Mouse (Mus musculus) limb, embryonic 12.5 days (tissue): Measurements from ENCODE around the gene Hs3st6. TPM values are rescaled to one million over a fixed set of nuclear protein-coding genes. Genes with fewer than 3 reads are reported as not detected.

Experiments
- ATAC-seq: fragments of 200-750 bp; cut with Nextera tagmentation; 2 replicates; pipeline ENCODE4 v1.8.0; 2017; ENCODE audit warnings: low read depth, moderate TSS enrichment; ENCODE audit not compliant: insufficient number of reproducible peaks, insufficient read depth, low FRiP score, low TSS enrichment
- H3K27ac ChIP-seq: fragments of 300-500 bp; sonication (generic); 2 replicates; pipeline ENCODE4 v1.5.1; 2016; ENCODE audit warnings: mild to moderate bottlenecking, moderate library complexity
- H3K27me3 ChIP-seq: fragments of 300-500 bp; sonication (generic); 2 replicates; pipeline ENCODE4 v1.6.1; 2016; ENCODE audit warnings: mild to moderate bottlenecking, moderate library complexity
- H3K36me3 ChIP-seq: fragments of 300-500 bp; sonication (generic); 2 replicates; pipeline ENCODE4 v1.6.1; 2016; ENCODE audit warnings: mild to moderate bottlenecking, moderate library complexity
- H3K4me1 ChIP-seq: fragments of 300-500 bp; sonication (generic); replicated peaks from 2 replicates; pipeline ENCODE4 v1.6.1; 2016
- H3K4me2 ChIP-seq: fragments of 300-500 bp; sonication (generic); 2 replicates; pipeline ENCODE4 v1.6.1; 2016; ENCODE audit warnings: mild to moderate bottlenecking, moderate library complexity
- H3K4me3 ChIP-seq: fragments of 300-500 bp; sonication (generic); replicated peaks from 2 replicates; pipeline ENCODE4 v1.5.1; 2016; ENCODE audit warnings: mild to moderate bottlenecking
- H3K9ac ChIP-seq: fragments of 300-500 bp; sonication (generic); replicated peaks from 2 replicates; pipeline ENCODE4 v1.6.1; 2016; ENCODE audit warnings: mild to moderate bottlenecking, moderate library complexity
- H3K9me3 ChIP-seq: fragments of 300-500 bp; sonication (generic); 2 replicates; pipeline ENCODE4 v1.6.1; 2016; ENCODE audit warnings: mild to moderate bottlenecking, moderate library complexity
- WGBS: fragments of 180-500 bp; shearing (Covaris S2); methylation state at CpG from one replicate; pipeline ENCODE4 v1.1.7; 2016; 5-methylcytosine and 5-hydroxymethylcytosine counted together
- polyA plus RNA-seq: library from polyadenylated mRNA; unstranded; fragments of >200 nt; fragmentation: Nextera tagmentation; extraction: Ambion mirVana; gene quantifications from 2 replicates; pipeline ENCODE4 v1.2.1, GENCODE M21; 2016

Hs3st6 gene
- polyA plus RNA-seq, 1 experiment from 2014 or later, result 2.7 TPM

DNA sequence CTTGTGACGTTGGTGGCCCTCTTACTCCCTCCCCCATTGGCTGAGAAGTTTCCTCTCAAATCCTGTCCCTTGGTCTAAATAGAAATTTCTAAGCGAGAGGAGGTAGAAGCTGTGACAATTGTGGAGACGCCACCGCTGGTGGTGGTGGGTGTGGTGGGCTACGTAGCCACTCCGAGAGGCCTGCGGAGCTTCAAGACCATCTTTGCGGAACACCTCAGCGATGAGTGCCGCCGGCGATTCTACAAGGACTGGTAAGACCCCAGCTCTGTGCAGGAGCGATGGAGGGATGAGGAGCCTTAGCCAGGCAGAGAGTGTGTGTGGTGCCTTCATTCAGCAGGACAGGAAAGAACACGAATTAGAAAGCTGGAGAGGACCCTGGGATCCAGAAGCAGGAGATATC, 22.0 kb upstream of the Hs3st6 start:
- ATAC-seq, result no peak
- WGBS, result 81% methylated on average over 14 of the region's 14 CpGs
- H3K9ac ChIP-seq, result no peak overlapping the region
- H3K27ac ChIP-seq, result no peak overlapping the region
- no peak overlapping the region for H3K4me2 ChIP-seq
- H3K27me3 ChIP-seq, result peaks cover 14% of the 10 kb centered on the region; the same call in 1 of the 2 replicates
- no peaks in the 10 kb centered on the region for H3K36me3 ChIP-seq
- H3K4me1 ChIP-seq, result no peaks in the 10 kb centered on the region
- H3K9me3 ChIP-seq, result no peaks in the 10 kb centered on the region
- H3K4me3 ChIP-seq, result no peak overlapping the region

DNA sequence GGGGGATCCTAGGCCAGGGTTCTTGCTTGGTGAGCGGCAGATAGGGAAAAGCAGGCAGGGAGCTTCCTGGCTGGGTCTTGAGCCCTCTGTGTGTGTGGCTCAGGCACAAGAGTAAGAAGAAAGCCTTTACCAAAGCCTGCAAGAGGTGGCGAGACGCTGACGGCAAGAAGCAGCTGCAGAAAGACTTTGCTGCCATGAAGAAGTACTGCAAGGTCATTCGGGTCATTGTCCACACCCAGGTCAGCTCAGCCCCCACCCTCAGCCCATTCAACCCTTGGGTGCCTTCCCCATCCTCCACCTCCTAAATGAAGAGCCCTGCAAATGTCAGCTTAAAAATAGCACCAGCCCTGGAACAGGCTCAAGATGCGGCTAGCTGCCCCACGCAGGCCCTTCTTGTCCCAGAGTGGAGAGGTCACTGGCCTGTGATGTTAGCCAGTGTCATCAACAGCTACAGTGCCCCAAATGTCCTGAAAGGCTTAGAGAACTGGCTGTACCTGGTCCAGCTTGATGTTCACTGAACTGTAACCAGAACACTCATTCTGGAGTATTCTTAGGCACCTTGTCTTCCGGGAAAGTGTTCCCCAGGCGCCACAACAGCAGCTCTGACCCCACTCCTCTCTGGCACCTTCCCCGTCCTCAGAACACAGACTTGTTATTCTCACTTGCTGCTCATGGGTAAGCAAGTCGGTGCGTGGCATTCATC, 20.4 kb upstream of the Hs3st6 start:
- no peak for ATAC-seq

DNA sequence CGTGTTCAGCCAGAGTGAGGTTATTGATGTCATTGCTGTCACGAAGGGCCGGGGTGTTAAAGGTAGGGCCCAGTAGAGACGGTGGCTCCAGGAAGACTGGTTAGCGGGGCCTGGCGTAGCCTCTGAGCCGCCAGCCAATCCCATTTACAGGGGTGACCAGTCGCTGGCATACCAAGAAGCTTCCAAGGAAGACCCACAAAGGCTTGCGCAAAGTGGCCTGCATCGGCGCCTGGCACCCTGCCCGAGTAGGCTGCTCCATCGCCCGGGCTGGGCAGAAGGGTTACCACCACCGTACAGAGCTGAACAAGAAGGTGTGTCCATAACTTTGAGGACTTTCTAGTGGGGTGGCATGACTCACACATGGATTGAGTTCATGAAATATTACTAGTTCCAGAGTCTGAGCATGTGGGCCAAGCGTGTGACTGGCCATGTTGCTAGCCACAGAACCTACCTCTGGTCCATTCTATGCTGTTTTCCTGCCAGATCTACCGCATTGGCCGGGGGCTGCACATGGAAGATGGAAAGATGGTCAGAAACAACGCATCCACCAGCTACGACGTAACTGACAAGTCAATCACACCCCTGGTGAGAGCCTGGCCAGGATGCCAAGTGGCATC, 19.2 kb upstream of the Hs3st6 start:
- no peak for ATAC-seq
- WGBS, result 90% methylated on average over 21 of the region's 21 CpGs
- no peak overlapping the region for H3K27ac ChIP-seq
- peak overlapping the region; percentile 34; the same call in 1 of the 2 replicates for H3K9ac ChIP-seq
- no peak overlapping the region for H3K4me2 ChIP-seq
- no peaks in the 10 kb centered on the region for H3K36me3 ChIP-seq
- H3K27me3 ChIP-seq, result peaks cover 13% of the 10 kb centered on the region; the same call in 1 of the 2 replicates
- H3K4me3 ChIP-seq, result no peak overlapping the region
- H3K4me1 ChIP-seq, result peaks cover 10% of the 10 kb centered on the region
- H3K9me3 ChIP-seq, result no peaks in the 10 kb centered on the region

More for the DNA sequence above, 20.4 kb upstream of the Hs3st6 start:
- WGBS, result 79% methylated on average over 12 of the region's 12 CpGs
- H3K36me3 ChIP-seq, result no peaks in the 10 kb centered on the region
- peaks cover 6% of the 10 kb centered on the region for H3K4me1 ChIP-seq
- H3K27ac ChIP-seq, result no peak overlapping the region
- H3K27me3 ChIP-seq, result peaks cover 14% of the 10 kb centered on the region; the same call in 1 of the 2 replicates
- no peak overlapping the region for H3K9ac ChIP-seq
- no peak overlapping the region for H3K4me3 ChIP-seq
- no peak overlapping the region for H3K4me2 ChIP-seq
- H3K9me3 ChIP-seq, result no peaks in the 10 kb centered on the region

DNA sequence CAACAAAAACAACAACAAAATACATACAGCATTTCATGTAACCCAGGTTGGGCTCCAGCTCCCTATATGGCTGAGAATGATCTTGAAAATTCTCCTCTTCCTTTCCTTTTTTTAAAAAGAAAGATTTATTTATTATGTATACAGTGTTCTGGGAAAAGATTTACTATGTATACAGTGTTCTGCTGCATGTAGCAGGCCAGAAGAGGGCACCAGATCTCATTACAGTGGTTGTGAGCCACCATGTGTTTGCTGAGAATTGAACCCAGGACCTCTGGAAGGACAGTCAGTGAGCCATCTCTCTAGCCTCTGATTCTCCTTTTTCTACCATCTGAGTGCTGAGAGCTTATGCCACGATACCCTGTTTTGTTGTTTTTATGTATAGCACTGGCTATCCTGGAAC, 18.3 kb upstream of the Hs3st6 start:
- 0 out of 2 replicates have a peak, but pooled peaks cover 1% of the 10 kb centered on the region for H3K36me3 ChIP-seq
- H3K4me3 ChIP-seq, result no peak overlapping the region
- no peak overlapping the region for H3K9ac ChIP-seq
- H3K9me3 ChIP-seq, result no peaks in the 10 kb centered on the region
- H3K27me3 ChIP-seq, result 0 out of 2 replicates have a peak, but pooled peaks cover 11% of the 10 kb centered on the region
- H3K4me1 ChIP-seq, result peaks cover 10% of the 10 kb centered on the region
- H3K4me2 ChIP-seq, result no peak overlapping the region
- ATAC-seq, result no peak
- WGBS, result 76% methylated on average over 1 of the region's 1 CpGs
- no peak overlapping the region for H3K27ac ChIP-seq

DNA sequence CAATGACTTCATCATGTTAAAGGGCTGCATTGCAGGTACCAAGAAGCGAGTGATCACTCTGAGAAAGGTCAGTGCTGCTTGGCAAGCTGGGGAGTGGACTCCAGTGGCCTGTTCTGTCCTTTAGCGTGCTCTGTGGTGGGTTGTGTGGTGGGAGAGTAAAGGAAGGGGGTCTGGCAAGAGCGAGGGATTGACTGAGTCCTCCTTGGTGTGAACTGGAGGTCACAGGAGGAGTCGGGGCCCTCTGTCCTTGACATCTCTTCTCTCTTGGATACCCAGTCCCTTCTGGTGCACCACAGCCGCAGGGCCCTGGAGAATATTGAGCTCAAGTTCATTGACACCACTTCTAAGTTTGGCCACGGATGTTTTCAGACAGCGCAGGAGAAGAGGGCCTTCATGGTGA, 17.3 kb upstream of the Hs3st6 start:
- 0 out of 2 replicates have a peak, but pooled peaks cover 11% of the 10 kb centered on the region for H3K27me3 ChIP-seq
- no peak overlapping the region for H3K4me3 ChIP-seq
- 90% methylated on average over 7 of the region's 7 CpGs for WGBS
- H3K4me1 ChIP-seq, result peaks cover 10% of the 10 kb centered on the region
- H3K9ac ChIP-seq, result no peak overlapping the region
- no peaks in the 10 kb centered on the region for H3K9me3 ChIP-seq
- H3K27ac ChIP-seq, result no peak overlapping the region
- no peak for ATAC-seq
- H3K36me3 ChIP-seq, result peaks cover 10% of the 10 kb centered on the region; the same call in 1 of the 2 replicates
- H3K4me2 ChIP-seq, result no peak overlapping the region

DNA sequence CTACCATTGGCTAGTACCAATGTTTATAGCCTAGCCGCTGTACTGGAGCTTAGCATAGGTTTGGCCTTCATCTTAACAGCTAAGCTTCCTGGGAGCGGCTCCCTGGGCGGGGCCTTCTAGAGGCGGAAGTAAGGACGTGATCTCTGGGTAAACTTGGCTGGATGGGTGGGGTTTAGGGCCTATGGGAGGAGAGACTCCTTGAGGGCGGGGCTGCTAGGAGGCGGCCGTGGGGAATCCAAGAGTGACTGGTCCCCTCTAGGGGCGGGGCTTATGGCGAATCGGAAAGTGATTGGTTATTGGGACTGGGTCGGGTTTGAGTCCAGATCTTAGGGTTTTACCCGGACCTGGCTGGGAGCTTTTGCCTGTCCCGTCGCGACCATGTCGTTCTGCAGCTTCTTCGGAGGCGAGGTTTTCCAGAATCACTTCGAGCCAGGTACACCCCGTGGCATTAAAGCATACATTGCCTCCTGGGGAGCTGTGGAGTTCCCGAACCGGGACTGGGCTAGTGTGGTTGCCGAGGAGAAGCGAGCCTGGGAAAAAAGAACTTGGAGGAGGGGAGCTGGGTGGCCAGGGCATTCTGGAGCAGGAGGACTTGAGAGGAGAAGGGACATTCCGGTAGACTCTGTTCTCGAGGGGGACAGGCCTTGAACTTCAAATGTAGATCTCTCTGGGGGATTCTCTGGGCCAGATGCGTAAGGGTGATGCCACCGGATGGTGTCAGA, 16.3 kb upstream of the Hs3st6 start, which contains the start of gene Msrb1:
Msrb1 (plus strand) TSS at position 313 of the 722 bp plus-strand sequence.
- peaks cover 10% of the 10 kb centered on the region for H3K4me1 ChIP-seq
- H3K4me3 ChIP-seq, result peak within 1 kb of the TSS; percentile 64
- WGBS, result 2% methylated on average over 29 of the region's 29 CpGs
- peak within 1 kb of the TSS; percentile 73 for H3K9ac ChIP-seq
- H3K27me3 ChIP-seq, result 0 out of 2 replicates have a peak, but pooled peaks cover 11% of the 10 kb centered on the region
- H3K4me2 ChIP-seq, result peak within 1 kb of the TSS; percentile 91
- H3K9me3 ChIP-seq, result no peaks in the 10 kb centered on the region
- peak; percentile 94 for ATAC-seq
- peak within 1 kb of the TSS; percentile 62; the same call in 1 of the 2 replicates for H3K27ac ChIP-seq
- H3K36me3 ChIP-seq, result peaks cover 16% of the 10 kb centered on the region; the same call in 1 of the 2 replicates

DNA sequence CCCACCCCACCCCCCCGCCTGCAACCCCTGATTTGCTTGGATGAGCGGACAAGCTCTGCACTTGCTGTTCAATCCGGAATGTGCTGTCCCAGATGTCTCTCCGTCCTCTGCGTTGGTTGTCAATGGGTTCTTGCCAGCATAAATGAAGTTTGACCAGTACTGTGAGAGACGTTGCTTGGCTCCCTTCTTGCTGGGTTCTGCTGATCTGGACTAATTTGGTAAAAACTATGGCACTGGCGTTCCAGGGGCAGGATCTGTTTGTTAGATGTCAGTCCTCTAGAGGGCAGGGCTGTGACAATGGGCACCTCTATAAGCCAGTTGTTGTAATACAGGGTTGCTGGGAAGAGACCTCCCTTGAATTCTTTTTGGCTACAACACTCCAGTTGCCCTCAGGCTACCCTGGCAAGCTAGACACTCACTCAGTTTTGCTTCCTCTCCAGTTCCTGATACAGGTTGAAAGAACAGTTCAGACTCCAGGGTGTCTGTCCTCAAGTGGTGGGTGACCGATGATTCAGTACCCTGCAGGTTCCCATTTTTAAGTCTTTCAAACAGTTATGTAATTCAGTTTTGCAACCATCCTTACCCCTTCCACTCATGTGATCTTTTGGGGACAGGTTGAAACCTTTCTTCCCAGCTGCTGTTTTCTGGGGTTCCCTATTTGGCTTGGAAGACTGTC, 15.5 kb upstream of the Hs3st6 start:
- ATAC-seq, result no peak
- Histone ChIP-seq H3K9me3 (no peaks in the 10 kb centered on the region), H3K9ac (peak overlapping the region; percentile 73; the same call in 1 of the 2 replicates), H3K27ac (no peak overlapping the region), H3K4me1 (peaks cover 10% of the 10 kb centered on the region), H3K36me3 (peaks cover 23% of the 10 kb centered on the region; the same call in 1 of the 2 replicates), H3K27me3 (0 out of 2 replicates have a peak, but pooled peaks cover 3% of the 10 kb centered on the region), H3K4me2 (peak overlapping the region; percentile 91), H3K4me3 (peak overlapping the region; percentile 64)
- 26% methylated on average over 8 of the region's 8 CpGs for WGBS

DNA sequence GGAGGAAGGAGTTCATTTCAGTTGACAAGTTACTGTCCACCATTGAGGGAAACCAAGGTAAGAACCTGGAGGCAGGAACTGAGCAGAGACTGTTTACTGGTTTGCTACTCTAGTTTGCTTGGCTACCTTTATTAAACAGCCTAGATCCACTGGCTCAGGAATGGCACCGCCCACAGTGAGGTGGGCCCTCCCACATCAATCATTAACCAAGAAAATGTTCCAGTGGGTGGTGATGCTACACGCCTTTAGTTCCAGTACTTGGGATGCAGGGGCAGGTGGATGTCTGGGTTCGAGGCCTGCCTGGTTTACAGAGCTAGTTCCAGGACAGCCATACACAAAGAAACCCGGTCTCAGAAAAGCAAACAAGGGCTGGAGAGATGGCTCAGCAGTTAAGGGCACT, 14.6 kb upstream of the Hs3st6 start:
- Histone ChIP-seq H3K4me1 (peaks cover 10% of the 10 kb centered on the region), H3K4me3 (no peak overlapping the region), H3K9ac (no peak overlapping the region), H3K27me3 (no peaks in the 10 kb centered on the region), H3K9me3 (no peaks in the 10 kb centered on the region), H3K27ac (no peak overlapping the region), H3K4me2 (no peak overlapping the region), H3K36me3 (peaks cover 29% of the 10 kb centered on the region; the same call in 1 of the 2 replicates)
- WGBS, result 87% methylated on average over 4 of the region's 4 CpGs
- ATAC-seq, result no peak

DNA sequence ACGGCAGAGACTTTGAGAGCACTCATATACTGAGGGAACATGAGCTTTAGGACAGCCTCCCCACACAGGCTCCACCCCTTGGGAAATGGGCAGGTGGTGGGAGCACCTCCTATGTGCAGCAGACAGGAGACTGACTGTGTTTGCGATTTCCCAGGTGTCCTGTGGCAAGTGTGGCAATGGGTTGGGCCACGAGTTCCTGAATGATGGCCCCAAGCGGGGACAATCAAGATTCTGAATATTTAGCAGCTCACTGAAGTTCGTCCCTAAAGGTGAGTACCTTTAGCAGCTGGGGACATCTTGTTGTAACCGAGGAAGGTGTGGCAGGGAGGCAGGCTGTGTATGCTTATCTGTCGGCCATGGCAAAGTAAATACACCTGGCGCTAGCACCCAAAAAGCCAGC, 12.9 kb upstream of the Hs3st6 start:
- ATAC-seq, result no peak
- 86% methylated on average over 8 of the region's 8 CpGs for WGBS
- H3K4me2 ChIP-seq, result no peak overlapping the region
- no peak overlapping the region for H3K27ac ChIP-seq
- no peaks in the 10 kb centered on the region for H3K9me3 ChIP-seq
- H3K27me3 ChIP-seq, result no peaks in the 10 kb centered on the region
- no peak overlapping the region for H3K4me3 ChIP-seq
- peaks cover 29% of the 10 kb centered on the region; the same call in 1 of the 2 replicates for H3K36me3 ChIP-seq
- H3K9ac ChIP-seq, result no peak overlapping the region
- peaks cover 10% of the 10 kb centered on the region for H3K4me1 ChIP-seq

DNA sequence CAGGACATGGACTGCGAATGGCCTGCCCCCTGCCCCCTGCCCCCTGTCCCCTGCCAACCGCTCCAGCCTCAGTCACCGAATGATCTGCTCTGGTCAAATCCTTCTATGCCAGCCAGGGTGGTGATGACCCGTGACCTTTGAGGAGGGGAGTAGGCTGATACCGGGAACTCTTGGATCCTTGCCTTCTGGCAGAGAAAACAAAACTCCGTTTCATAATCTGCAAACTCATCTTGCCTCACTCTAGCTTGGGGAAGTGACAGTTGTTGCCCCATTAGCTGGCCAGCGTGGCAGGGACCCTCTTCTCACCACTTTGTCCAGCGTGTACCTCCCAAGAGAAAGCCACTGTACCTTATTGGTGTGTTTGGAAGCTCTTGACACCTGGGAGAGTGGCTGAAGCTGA, 10.5 kb upstream of the Hs3st6 start:
- Histone ChIP-seq H3K27me3 (0 out of 2 replicates have a peak, but pooled peaks cover 4% of the 10 kb centered on the region), H3K4me3 (no peak overlapping the region), H3K4me2 (no peak overlapping the region), H3K9ac (no peak overlapping the region), H3K4me1 (peaks cover 12% of the 10 kb centered on the region), H3K27ac (no peak overlapping the region), H3K9me3 (no peaks in the 10 kb centered on the region), H3K36me3 (peaks cover 29% of the 10 kb centered on the region; the same call in 1 of the 2 replicates)
- 90% methylated on average over 8 of the region's 8 CpGs for WGBS
- no peak for ATAC-seq
